In genomic region chr7:65693301-65693821, GRCm38 (mm10) we compare ENCODE assay signal across 8 mouse cellular contexts. TPM values are rescaled to one million over a fixed set of nuclear protein-coding genes. Genes with fewer than 3 reads are reported as not detected.
DNase-seq lines count a peak whose midpoint lies in the region; ATAC-seq lines count a peak whose summit lies in the region.

No protein-coding gene starts in this region.

- no peak overlapping the region; the same call in 1 of the 2 replicates for H3K27ac ChIP-seq in embryonic facial prominence, embryonic 11.5 days (replicated peaks; ENCODE audit: low read depth, low read length)
- H3K27ac ChIP-seq in limb, embryonic 10.5 days = peak overlapping the region; percentile 94
- peak overlapping the region; percentile 76 for H3K27ac ChIP-seq in midbrain, embryonic 12.5 days (replicated peaks)

- peak overlapping the region; percentile 90 for H3K9ac ChIP-seq in embryonic facial prominence, embryonic 11.5 days (replicated peaks; ENCODE audit: low read length)
- H3K9ac ChIP-seq in midbrain, embryonic 12.5 days (replicated peaks) = peak overlapping the region; percentile 82

- ATAC-seq in embryonic facial prominence, embryonic 11.5 days (replicated peaks; ENCODE audit: insufficient number of reproducible peaks, low FRiP score, low TSS enrichment, low read depth) = peak; percentile 95
- peak; percentile 96 for ATAC-seq in midbrain, embryonic 12.5 days (ENCODE audit: low FRiP score, low read depth)

- H3K4me2 ChIP-seq in embryonic facial prominence, embryonic 11.5 days (ENCODE audit: low read depth, low read length) = peak overlapping the region; percentile 80
- H3K4me2 ChIP-seq in midbrain, embryonic 12.5 days (replicated peaks) = peak overlapping the region; percentile 65

- peak overlapping the region; percentile 84 for H3K4me3 ChIP-seq in embryonic facial prominence, embryonic 11.5 days (ENCODE audit: low read depth, low read length)
- H3K4me3 ChIP-seq in limb, embryonic 10.5 days = peak overlapping the region; percentile 90
- H3K4me3 ChIP-seq in midbrain, embryonic 12.5 days = peak overlapping the region; percentile 89

- peak; percentile 86 for DNase-seq in 3134 (ENCODE audit: extremely low read depth, insufficient read length, low spot score)
- DNase-seq in adrenal gland, postnatal 25 days = peak; percentile 91
- DNase-seq in embryonic facial prominence, embryonic 11.5 days (ENCODE audit: low spot score) = peak; percentile 89
- peak; percentile 89 to 96 for DNase-seq in heart, adult 18-20 months
- peak; percentile 90 for DNase-seq in kidney, adult 18-20 months
- DNase-seq in limb, embryonic 10.5 days (ENCODE audit: low spot score) = peak; percentile 92
- peak; percentile 60 for DNase-seq in skeletal muscle tissue, adult 2 months (ENCODE audit: low read depth, low spot score)

- WGBS in embryonic facial prominence, embryonic 11.5 days = under 1% methylated on average over 52 of the region's 52 CpGs
- WGBS in limb, embryonic 10.5 days = under 1% methylated on average over 52 of the region's 52 CpGs
- 0% methylated on average over 50 of the region's 52 CpGs for WGBS in midbrain, embryonic 12.5 days

- no peaks in the 10 kb centered on the region for H3K4me1 ChIP-seq in embryonic facial prominence, embryonic 11.5 days (ENCODE audit: control insufficient read depth, insufficient read depth, low read length)
- peaks cover 17% of the 10 kb centered on the region for H3K4me1 ChIP-seq in limb, embryonic 10.5 days
- H3K4me1 ChIP-seq in midbrain, embryonic 12.5 days = peaks cover 16% of the 10 kb centered on the region

- peaks cover 3% of the 10 kb centered on the region; the same call in 1 of the 2 replicates for H3K36me3 ChIP-seq in embryonic facial prominence, embryonic 11.5 days (replicated peaks; ENCODE audit: control insufficient read depth, insufficient read depth, low read depth, low read length)
- H3K36me3 ChIP-seq in limb, embryonic 10.5 days = peaks cover 35% of the 10 kb centered on the region
- peaks cover 24% of the 10 kb centered on the region for H3K36me3 ChIP-seq in midbrain, embryonic 12.5 days

- no peaks in the 10 kb centered on the region for H3K27me3 ChIP-seq in embryonic facial prominence, embryonic 11.5 days (ENCODE audit: control insufficient read depth, insufficient read depth, low read length)
- H3K27me3 ChIP-seq in limb, embryonic 10.5 days (ENCODE audit: low read depth, poor library complexity, severe bottlenecking) = no peaks in the 10 kb centered on the region
- H3K27me3 ChIP-seq in midbrain, embryonic 12.5 days = no peaks in the 10 kb centered on the region

- no peaks in the 10 kb centered on the region for H3K9me3 ChIP-seq in embryonic facial prominence, embryonic 11.5 days (replicated peaks; ENCODE audit: control insufficient read depth, low read length)
- H3K9me3 ChIP-seq in limb, embryonic 10.5 days (replicated peaks) = no peaks in the 10 kb centered on the region
- no peaks in the 10 kb centered on the region for H3K9me3 ChIP-seq in midbrain, embryonic 12.5 days

RNA-seq across cellular contexts. Expression of gene Tm2d3, which starts 2.4 kb away (rescaled TPM):
- 54.2 and 59.3 TPM in 2 replicates for total RNA-seq in adrenal gland, postnatal 25 days (2021)
- 61.5 and 68.4 TPM in 2 replicates for polyA plus RNA-seq in embryonic facial prominence, embryonic 11.5 days (2014; fragmentation: Nextera tagmentation; extraction: Ambion mirVana)
- 10 to 100 TPM; 20.1 to 24.0 TPM for total RNA-seq in heart, adult 18-20 months (2021)
- 73.3 and 75.1 TPM in 2 replicates for polyA plus RNA-seq in limb, embryonic 10.5 days (2016; fragmentation: Nextera tagmentation; extraction: Ambion mirVana)
- polyA plus RNA-seq in midbrain, embryonic 12.5 days (2016; fragmentation: Nextera tagmentation; extraction: Ambion mirVana) = 67.0 and 71.1 TPM in 2 replicates

RNA-seq across cellular contexts. Expression of gene Tarsl2, which starts 48.7 kb away (rescaled TPM):
- total RNA-seq in adrenal gland, postnatal 25 days (2021) = 23.3 and 28.3 TPM in 2 replicates
- polyA plus RNA-seq in embryonic facial prominence, embryonic 11.5 days (2014; fragmentation: Nextera tagmentation; extraction: Ambion mirVana) = 10.4 and 13.0 TPM in 2 replicates
- 10 to 100 TPM; 33.2 to 34.3 TPM for total RNA-seq in heart, adult 18-20 months (2021)
- polyA plus RNA-seq in limb, embryonic 10.5 days (2016; fragmentation: Nextera tagmentation; extraction: Ambion mirVana) = 4.4 and 6.2 TPM in 2 replicates
- 11.6 and 11.8 TPM in 2 replicates for polyA plus RNA-seq in midbrain, embryonic 12.5 days (2016; fragmentation: Nextera tagmentation; extraction: Ambion mirVana)
